Mouse (Mus musculus) gastrocnemius, postnatal 10 days (tissue): ENCODE measurements at regions not wholly inside any gene's neighbourhood (a gene's known extent, or its start where the extent isn't known, plus 50 kb on each side); places are given as distances from the start of the nearest gene placed in this dataset.

Experiments
- DNase-seq: peaks from one replicate; pipeline ENCODE4 v3.0.0; 2021; ENCODE audit warnings: mixed read lengths

DNA sequence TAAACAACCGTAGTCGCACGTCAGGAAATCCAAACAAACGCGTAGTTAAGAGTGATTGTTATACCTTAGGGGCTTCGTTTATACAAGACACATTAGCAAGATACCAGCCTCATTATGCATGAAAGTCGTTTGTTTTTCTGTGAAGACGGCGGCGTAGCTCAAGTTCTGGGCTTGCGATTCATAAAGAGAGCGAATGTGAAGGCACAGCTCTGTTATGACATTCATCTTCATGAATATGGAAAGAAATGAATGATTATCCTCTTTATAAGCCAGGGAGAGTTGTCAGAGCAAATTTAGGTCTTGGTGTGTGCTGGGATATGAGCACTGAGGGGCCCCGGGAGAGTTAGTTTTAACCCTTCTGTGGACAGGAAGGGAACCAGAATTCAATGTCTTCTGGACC lies 266.4 kb downstream of the Atp23 start:
- no peak for DNase-seq

DNA sequence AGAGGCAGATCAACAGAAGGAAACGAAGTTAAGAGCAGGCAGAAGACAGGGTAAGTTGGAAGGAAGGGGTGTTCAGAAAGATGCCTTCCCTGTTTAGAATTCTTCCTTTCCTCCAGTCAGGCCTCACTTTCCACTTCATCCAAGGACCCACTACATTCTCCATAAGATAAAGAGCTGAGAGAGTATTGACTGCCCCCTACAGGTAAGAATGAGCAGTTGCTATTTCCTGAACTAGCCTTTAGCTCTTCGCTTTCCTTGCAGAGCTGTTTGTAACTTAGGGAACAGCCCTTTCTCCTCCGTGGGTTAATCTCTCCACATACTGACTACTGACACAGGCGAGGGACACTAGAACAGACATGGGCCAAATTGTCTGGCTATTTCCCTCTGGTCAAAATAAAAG lies 273.1 kb downstream of the Atp23 start:
- DNase-seq = no peak

DNA sequence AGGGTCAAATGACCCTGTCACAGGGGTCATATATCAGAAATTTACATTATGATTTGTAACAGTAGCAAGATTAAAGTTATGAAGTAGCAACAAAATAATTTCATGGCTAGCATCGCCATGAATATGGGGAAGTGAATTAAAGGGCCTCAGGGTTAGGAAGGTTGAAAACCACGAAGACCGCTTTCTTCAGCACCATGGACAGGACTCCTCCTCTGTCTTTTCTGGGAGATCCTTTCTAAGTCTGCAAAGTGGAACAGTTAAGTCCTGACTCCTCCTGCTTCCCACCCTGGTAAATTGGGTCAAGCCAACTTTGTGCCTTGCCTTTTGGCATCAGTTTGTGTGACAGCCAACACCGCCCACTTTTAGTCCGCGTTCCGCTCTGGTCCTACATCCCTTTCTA lies 275.7 kb downstream of the Atp23 start:
- DNase-seq = peak; percentile 24

DNA sequence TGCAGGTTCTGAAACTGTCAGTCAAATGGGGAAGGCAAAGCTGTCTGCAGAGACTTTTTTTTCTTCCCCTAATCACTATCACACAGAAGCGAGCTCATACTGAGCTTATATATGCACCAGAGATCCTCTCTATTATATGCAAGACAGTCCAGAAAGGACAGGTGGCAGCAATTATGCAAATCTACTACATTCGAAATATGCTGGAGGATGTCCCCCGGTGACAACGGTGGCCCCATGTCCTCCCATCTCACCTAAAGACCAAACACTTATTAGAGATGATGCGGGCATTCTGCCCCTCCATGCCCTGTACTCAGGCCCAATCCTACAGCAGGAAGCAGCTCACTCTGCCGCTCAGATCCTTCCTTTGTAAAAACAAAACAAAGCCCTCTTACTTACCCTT lies 280.4 kb downstream of the Atp23 start:
- no peak for DNase-seq

DNA sequence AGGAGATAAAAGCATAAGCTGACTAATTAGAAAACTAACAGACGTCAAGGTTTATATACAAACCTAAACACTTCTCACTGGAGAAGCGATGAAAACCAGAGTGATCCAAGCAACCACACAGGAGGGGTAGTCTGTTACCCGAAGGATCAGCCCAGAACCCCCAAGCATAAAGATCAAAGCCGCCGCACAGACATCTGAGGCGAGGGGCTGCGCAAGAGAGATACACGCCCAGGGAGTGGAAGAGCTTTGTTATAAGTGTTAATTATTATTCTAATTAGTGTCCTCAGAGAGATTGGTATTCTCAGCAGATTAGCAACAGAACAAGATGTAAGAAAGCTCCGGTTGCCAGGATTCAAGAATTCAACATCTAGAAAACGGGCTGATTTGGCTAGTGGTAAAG lies 281.2 kb downstream of the Atp23 start:
- no peak for DNase-seq

DNA sequence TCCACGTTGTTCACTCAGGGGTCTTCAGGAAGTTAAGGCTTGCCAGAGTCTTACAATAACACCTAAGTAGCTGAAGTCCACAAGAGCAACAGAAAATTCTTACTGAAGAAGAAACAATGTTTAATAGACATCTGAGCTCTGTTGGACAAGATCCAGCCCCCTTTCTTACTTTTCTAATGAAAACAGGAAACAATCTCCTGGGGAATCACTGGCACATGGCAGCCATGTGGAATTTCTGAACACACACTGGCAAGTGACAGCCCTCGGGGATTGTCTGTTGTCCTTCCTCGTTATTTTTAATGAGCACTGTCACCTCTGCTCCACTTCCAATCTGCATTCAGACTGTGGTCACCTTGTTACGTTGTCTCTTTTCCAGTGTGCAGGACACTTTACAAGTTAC lies 288.9 kb downstream of the Atp23 start:
- no peak for DNase-seq

DNA sequence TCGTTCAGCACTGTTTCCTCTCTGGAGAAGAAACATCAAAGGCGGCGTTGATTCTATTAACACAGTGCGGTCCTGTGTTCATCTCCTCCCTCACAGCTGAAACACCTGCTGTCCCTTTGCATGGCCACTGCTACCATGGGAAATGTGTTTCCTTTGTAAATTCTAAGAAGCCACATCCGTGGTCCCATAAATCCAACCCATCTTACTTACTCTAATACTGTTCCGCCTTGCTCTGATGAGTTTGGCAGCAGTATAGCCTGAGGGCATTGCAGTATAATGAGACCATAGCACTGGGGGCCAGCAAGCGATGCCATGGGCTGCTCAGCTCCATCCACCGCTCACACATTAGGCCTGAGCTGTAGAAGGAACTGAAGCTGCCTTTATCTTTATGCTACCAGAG lies 290.6 kb downstream of the Atp23 start:
- DNase-seq = no peak

DNA sequence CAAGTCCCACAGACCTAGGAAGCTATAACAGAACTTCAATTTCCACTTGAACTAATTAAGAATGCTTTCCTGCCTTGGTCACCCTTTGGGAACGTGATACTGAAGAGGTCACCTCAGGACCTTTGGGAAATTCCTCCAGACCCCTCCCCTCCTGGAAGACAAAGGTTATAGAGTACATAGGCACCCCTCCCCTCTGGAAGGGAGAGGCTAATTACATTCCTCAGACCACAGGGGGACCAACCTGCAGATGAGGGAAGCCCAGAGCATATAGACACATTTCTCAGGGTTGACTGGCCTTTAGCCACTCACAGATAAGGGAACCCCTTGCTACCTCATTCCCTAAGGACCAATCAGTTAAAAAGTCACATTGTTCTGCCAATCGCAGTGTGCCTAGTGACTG lies 301.5 kb downstream of the Atp23 start:
- DNase-seq = no peak

DNA sequence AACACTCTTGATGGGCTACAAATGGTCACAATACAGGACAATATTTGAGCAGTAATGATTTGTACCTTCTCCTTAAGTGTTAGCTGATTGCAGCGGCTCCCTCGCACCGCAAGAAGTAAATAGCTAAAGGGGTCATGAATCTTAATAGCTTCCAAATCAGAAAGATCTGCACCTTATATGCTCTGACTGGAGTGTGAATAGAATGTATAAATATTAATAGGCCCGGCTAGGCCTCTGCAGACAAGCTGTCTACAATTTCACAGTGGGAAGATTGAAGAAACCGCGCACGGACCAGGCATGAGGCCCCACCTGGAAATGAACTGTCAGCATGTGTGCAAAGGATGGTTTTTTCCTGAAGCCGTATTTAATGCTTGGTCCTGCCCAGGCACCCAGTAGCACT lies 333.0 kb downstream of the Atp23 start:
- no peak for DNase-seq

DNA sequence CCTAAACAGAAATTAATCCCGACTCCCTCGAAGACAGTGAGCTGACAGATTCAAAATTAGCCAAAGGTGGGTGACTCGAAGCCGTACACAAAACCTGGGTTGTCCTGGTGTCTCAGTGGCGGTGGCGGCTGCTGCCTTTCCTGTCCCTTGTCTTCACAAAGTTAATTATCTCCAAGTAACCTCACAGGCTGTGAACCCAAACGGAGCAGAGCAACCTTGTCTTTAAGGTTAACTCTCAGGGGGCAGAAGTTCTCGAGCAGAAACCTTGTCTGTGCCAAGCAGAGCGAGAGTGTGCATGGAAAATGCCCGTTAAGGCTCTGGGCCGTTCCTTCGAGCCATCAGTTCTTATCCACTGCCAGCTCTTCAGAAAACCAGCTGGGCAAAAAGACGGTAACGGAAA lies 335.8 kb downstream of the Atp23 start:
- DNase-seq = no peak

DNA sequence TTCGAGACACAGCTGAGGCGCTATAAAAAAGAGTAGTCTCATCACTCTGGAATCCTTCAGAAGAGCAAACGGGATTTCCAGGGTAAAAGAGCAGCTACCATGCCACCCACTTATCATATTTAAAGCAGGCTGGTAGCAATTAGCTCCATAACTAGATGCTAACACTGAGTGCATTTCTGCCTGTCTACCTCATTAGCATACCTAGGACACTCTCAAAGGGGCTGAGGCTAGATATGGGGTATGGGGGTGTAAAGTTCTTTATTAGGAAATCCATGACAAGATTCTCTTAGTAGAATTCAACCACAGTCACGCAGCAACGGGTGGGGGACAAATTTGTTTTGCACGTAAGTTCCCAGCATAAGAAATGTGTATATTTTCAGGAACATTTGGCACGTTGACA lies 346.1 kb downstream of the Atp23 start:
- DNase-seq = no peak

DNA sequence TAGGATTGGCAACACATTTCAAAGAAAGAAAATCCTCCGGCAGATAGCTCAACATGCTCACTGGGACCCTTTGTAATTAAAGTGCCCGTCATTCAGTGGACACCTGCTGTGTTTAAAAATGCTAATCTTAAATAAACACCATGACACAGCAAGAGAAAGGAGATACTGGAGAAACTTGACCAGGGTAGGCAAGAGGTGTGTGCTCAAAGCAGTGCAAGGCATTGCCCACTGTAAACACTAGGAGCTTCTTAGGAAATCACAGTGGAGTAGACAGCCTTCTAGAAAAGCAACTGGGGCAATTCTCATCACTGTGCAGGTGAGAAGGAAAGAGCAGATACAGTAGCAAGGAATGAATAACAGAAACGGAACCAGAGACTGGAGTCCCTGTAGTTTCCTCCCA lies 369.2 kb downstream of the Atp23 start:
- DNase-seq = no peak

DNA sequence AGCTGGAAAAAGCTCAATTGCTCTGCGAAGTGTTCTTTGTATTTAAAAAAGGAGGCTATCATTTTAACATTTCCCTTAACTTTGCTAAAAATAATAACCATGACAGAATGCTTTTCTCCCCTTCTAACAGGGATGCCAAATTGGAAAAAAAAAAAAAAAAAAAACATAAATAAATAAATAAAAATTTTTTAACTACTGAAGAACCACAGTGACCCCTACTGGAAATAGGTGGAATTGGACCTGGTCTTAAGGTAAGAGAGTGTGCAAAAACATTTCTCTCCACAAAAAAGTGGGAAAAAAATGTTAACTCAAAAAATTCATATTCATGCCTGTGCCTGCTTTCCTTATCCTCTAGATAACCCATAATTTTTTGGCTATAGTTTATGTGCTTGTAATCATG lies 369.8 kb downstream of the Atp23 start:
- DNase-seq = peak; percentile 24

DNA sequence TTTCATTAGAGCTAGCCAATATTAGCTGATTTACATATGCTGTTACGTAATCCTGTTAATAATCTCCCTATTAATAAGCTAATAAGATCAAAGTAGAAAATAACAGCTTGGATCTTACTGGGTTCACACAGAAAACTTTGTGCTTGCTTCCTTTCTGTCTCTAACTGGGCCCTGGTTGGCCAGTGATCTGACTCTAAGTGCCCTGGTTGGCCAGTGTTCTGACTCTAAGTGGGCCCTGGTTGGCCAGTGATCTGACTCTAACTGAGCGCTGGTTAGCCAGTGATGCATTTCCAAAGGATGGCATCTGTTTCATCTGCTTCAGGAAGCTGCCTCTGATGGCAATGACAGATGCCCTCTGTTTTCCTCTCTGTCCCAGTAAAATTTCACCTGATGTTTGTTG lies 372.4 kb downstream of the Atp23 start:
- no peak for DNase-seq

DNA sequence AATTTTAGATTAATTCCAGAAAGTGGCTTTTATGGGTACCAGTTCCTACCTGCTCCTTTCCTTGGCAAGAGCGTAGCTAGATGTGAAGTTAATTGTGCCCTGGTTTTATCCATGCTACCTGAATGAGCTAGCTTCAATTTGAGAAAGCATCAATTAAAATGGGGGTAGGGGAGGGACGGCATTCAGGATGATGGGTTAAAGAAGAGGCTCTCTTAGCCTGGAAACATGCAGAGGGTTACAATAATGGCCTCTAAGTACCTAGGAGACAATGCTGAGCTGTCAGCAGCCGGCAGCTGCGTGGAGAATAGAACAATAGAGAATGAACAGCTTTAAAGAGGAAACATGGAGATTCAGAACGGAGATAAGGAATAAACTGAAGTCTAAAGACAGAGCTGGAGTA lies 375.0 kb downstream of the Atp23 start:
- DNase-seq = no peak

DNA sequence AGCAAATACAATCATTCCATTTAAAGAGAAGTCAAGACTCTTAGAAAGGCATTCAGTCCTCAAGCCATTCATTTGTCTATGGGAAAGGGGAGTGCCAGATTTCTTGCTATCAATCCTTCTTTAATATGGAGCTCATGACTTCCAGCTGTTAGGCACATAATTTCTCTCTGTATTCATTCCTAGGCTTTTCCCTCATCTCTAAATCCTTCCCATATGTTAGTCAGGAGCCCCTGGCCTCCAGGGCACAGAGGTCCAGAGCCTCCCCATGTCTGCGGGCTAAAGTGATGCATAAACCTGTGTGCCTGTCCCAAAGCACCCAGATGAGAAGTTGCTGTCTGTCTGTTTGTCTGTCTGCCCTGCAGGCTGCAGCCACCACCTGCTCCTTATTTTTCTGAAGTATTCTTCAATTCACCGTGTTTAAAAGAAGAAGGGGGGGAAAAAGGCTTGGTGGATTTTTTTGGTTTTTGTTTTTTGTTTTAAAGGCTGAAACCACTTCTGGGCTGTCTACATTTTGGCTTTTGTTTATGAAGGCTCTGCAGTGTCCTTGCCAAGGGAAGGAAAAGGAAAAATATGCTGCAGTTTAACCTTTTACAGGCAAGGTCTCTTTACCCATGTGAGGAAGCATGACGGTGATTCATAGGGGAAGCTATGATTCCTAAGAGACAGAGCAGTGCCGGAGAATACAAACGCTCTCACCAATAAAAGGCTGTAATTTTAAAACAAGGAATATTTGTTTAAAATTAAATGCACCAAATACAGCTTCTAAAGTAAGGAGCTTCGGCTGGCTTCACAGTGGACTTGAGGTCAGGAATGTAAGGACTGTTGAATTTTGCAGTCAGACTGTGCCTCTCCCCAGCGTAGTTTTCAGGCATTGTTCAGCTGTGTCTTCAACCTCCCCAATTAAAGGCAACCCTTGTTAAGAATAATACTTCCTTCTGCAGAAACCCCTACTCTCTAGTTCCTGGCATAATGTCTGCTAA lies 379.0 kb downstream of the Atp23 start:
- DNase-seq = no peak

DNA sequence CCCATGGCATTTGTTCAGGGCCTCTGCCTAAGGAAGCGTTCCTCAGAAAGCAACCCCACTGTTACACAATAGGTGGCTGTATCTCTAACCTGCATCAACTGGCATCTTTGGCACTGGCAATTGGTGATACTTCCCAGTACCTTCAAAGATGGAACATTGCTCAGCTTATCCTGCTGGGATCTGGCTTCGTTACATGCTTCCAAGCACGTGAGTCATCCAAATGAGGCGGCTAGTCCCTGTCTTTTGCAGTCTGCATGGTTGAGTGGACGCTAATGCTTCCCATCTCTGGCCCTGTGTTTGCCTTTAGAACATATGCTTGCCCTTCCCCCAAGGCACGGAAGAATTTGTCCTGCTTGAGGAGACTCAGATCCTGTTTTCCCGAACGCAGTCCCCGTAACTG lies 380.2 kb downstream of the Atp23 start:
- no peak for DNase-seq

DNA sequence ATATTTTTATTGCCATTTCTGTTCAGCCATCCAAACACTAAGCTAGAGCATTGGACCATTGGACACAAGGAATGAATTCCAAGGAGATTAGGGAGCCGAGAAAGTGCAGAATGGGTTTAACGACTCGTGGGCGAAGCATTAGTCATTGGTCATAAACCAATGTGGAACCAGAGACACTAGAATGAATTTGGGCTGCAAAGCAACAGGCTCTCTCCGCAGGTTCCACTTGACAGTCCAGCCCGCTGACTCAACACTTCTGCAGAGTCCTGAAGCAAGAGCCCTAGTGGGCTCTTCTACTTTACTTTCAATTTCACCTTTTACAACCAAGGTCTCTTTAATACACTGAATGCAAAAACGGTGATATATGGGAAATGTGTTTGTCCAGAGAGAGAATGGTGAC lies 388.0 kb downstream of the Atp23 start:
- DNase-seq = no peak

DNA sequence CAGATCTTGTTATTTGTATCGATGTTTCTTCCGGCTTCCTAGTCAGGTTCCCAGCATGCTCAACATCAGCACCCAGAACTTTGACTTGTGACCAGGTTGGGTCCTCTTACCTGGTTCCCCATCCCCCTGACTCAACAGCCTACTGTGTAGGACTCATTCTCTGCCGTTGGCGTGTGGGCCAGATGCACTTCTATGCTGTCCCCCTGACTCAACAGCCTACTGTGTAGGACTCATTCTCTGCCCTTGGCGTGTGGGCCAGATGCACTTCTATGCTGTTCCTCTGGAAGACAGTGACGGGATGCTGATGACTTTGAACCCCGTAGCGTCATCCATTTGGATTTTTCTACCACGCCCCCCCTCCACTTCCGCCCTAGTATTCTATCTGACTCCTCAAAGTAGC lies 389.6 kb downstream of the Atp23 start:
- DNase-seq = peak; percentile 100

DNA sequence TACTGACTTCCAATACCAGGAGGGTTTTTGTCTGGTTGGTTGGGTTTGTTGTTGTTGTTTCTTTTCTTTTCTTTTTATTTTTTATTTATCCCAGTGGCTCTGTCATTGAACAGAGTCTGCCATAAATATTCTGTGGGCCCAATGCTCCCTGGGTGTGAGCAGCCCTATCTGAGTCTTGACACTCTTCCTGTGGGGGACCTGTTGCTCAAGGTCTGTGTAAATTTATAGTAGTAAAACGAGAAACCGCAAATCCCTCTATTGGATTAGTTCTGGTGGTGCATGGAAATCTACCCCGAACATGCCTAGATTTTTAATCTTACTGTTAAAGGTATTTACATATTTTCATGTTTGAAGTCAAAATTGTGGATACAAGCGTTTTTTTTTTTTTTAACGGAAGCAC lies 395.2 kb downstream of the Atp23 start:
- no peak for DNase-seq

DNA sequence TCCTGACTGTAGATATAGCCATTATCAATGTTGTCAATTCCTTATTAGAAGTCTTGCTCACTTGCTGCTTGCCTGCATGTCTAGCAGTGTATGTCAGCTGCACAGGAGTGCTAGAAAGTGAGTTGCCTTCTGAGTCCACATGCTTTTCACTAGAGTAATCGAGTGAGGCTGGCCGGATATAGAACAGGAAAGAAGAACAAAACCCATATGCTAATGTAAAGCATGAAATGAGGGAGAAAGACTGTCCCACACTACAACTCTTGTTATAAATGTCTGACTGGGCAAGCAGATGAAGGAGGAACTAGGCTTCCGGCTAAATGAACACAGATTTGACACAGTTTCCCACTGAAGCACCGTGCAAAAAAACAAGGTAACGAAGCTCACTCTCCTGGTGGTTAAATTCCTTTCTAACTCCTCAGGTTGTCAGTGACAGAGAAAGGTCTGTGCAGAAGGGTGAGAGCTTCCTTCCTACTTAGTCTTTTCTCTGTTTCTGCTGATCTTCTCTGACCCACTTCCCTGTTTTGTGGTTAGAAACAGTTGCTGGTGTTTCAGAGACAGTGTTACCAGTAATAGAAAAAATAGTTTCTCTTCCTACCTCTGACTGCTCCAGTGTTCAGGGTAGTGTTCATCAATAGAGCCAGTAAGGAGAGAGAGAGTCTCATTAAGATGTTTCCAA lies 399.0 kb downstream of the Atp23 start:
- DNase-seq = no peak

DNA sequence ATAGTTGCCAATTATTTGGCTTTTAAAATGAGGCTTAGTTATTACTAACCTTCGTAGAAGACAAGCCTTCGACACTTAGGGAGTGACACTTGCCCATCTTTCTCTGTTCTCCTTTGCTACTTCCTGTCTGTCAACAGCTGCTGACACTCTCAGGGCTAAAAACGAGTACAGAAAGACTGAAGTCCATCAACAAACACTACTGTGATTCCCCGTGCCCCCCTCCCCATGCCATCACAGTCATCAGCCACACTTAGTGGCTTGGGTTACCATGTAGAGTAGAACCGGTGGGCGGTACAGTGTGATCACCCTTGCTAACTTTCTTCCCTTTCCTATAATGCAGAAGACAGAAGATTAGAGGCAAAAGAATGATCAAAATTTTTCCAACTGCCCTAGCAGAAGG lies 402.4 kb downstream of the Atp23 start:
- no peak for DNase-seq

DNA sequence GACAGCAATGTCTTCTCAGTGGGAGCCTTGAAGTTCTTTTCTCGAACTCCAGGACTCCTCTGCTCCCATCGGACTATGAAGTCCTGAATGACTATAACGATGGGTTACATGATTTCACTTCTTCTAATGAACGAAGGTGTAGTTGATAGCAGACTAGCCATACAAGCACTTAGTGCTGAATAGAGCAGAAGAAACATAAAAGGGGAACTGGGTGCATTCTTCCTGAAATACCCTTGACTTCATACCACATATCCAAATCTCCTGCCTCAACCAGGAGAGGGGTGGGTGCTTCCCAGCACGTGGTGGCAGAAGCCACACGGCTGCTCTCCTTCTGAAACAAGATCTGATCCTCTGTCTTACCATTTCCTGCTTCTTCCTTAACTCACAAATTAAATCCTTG lies 407.4 kb downstream of the Atp23 start:
- DNase-seq = no peak

DNA sequence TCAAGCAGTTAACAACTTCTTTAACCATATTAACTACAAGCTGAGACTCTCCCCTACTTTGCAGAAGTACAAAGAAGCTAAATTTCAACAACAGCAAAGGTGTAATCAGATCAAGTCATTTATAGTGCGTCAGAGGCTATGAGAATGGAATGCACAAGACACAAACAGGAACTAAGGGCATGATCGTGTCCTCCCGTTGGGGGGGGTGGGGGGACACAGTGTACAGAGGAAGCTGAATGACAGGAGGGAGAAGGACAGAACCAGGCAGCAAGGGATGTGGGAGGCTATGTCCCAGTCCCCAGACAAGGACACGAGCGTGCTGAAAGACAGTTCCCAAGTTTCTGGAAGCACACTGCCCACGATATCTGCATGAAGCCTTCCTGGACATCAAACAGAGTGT lies 408.9 kb downstream of the Atp23 start:
- no peak for DNase-seq
